Mouse (Mus musculus) embryonic facial prominence, embryonic 12.5 days (tissue): ENCODE measurements around the gene Arhgap21. TPM values are rescaled to one million over a fixed set of nuclear protein-coding genes. Genes with fewer than 3 reads are reported as not detected.

Source experiments
- ATAC-seq: fragments of 200-750 bp; cut with Nextera tagmentation; 2 replicates; pipeline ENCODE4 v1.8.0; 2017; ENCODE audit not compliant: insufficient number of reproducible peaks, insufficient read depth, low FRiP score, low TSS enrichment
- H3K27ac ChIP-seq: fragments of 300-500 bp; sonication (generic); 2 replicates; pipeline ENCODE4 v1.5.1; 2016; ENCODE audit warnings: mild to moderate bottlenecking
- H3K27me3 ChIP-seq: fragments of 300-500 bp; sonication (generic); 2 replicates; pipeline ENCODE4 v1.6.1; 2016; ENCODE audit warnings: mild to moderate bottlenecking, moderate library complexity
- H3K36me3 ChIP-seq: fragments of 300-500 bp; sonication (generic); 2 replicates; pipeline ENCODE4 v1.6.1; 2016; ENCODE audit warnings: mild to moderate bottlenecking
- H3K4me1 ChIP-seq: fragments of 300-500 bp; sonication (generic); 2 replicates; pipeline ENCODE4 v1.6.1; 2016
- H3K4me2 ChIP-seq: fragments of 300-500 bp; sonication (generic); replicated peaks from 2 replicates; pipeline ENCODE4 v1.6.1; 2016; ENCODE audit warnings: mild to moderate bottlenecking, moderate library complexity
- H3K4me3 ChIP-seq: fragments of 300-500 bp; sonication (generic); 2 replicates; pipeline ENCODE4 v1.5.1; 2016; ENCODE audit warnings: mild to moderate bottlenecking
- H3K9ac ChIP-seq: fragments of 300-500 bp; sonication (generic); 2 replicates; pipeline ENCODE4 v1.6.1; 2016; ENCODE audit warnings: mild to moderate bottlenecking, moderate library complexity
- H3K9me3 ChIP-seq: fragments of 300-500 bp; sonication (generic); 2 replicates; pipeline ENCODE4 v1.6.1; 2016; ENCODE audit warnings: mild to moderate bottlenecking, moderate library complexity
- whole genome bisulfite sequencing: fragments of 180-500 bp; shearing (Covaris S2); methylation state at CpG from one replicate; pipeline ENCODE4 v1.1.7; 2016; 5-methylcytosine and 5-hydroxymethylcytosine counted together
- polyA plus RNA-seq: library from polyadenylated mRNA; unstranded; fragments of >200 nt; fragmentation: Nextera tagmentation; extraction: Ambion mirVana; gene quantifications from 2 replicates; pipeline ENCODE4 v1.2.1, GENCODE M21; 2016

The Arhgap21 gene
- polyA plus RNA-seq, 1 experiment from 2014 or later: 15.9 TPM

DNA sequence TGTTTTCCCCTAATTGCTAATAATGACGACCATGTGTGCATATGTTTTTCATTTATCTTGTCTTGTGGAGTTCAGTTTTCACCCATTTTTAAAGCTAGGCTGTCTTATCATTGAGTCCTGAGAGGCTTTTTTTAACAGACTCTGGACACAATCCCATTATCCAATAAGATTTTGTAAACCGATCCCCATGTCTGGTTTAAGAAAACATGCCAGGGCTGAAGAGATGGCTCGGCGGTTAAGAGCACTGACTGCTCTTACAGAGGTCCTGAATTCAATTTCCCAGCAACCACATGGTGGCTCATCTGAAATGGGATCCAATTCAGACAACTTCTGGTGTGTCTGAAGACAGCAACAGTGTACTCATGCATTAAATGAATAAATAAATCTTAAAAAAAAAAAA lies 16.0 kb downstream of the Arhgap21 start:
- 27% methylated on average over 4 of the region's 4 CpGs for WGBS
- ATAC-seq: no peak
- Histone ChIP-seq H3K4me1 (no peaks in the 10 kb centered on the region), H3K27ac (no peak overlapping the region), H3K9me3 (no peaks in the 10 kb centered on the region), H3K36me3 (no peaks in the 10 kb centered on the region), H3K9ac (no peak overlapping the region), H3K4me2 (no peak overlapping the region), H3K27me3 (no peaks in the 10 kb centered on the region), H3K4me3 (no peak overlapping the region)

DNA sequence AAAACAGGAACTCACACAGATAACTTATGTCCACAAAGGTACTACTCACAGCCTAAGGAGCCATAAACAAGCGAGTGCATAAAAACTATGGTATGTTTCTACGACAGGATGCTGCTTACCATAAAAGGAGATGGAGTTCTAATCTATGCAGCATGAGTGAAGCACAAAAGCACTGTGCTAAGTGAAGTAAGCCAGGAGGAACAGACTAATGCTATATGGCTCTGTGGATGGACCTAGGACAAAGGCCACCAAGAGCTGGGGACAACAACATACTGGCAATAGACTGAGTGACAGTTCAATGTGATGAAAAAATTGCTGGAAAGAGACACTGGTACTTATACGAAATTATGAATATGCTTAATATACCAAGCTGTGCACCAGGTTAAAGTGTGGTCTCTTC lies 19.5 kb downstream of the Arhgap21 start:
- Histone ChIP-seq H3K36me3 (no peaks in the 10 kb centered on the region), H3K4me1 (no peaks in the 10 kb centered on the region), H3K27me3 (no peaks in the 10 kb centered on the region), H3K9me3 (no peaks in the 10 kb centered on the region), H3K4me2 (no peak overlapping the region), H3K9ac (no peak overlapping the region), H3K4me3 (no peak overlapping the region), H3K27ac (no peak overlapping the region)
- ATAC-seq: no peak
- 85% methylated on average over 3 of the region's 3 CpGs for WGBS

DNA sequence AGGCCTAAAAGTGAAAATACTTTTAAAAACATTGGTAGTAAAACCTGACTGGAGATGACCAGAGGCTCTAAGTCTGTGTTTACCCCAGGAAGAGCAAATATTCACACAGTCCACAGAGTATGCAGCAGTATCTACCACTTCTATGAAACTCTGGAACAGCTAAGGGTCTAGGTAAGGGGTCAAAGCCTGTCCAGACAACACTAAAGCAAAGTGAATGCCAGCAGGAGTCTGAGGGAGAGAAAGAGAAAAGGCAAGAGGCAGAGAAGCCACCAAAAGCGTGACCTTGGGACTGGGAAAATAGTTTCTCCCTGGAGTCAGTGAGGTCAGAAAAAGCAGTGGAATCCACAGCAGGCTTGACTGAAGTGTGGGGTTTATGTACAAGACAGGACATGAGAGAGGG lies 21.6 kb downstream of the Arhgap21 start:
- Histone ChIP-seq H3K4me1 (peaks cover 13% of the 10 kb centered on the region; the same call in 1 of the 2 replicates), H3K27ac (no peak overlapping the region), H3K27me3 (no peaks in the 10 kb centered on the region), H3K9ac (no peak overlapping the region), H3K9me3 (no peaks in the 10 kb centered on the region), H3K4me2 (no peak overlapping the region), H3K4me3 (no peak overlapping the region), H3K36me3 (no peaks in the 10 kb centered on the region)
- ATAC-seq: no peak
- 87% methylated on average over 1 of the region's 1 CpGs for WGBS

DNA sequence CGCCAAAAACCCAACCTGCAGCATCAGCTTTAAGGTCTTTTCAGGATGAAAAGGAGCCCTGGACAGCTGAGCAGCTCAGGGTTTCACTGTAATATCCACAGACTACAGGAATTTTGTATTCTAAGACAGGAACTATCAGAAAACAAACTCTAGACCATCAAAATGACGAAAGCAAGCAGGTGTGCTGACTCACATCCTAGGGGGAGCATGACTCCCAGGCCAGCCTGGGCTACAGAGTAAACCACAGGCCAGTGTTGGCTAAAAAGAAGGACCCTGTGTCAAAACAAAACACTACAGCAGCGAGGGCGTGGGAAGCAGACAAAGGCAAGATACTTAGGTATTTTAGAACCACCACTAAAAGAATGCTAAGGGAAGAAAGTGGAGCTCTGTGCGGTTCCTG lies 23.1 kb downstream of the Arhgap21 start:
- no peak overlapping the region for H3K4me2 ChIP-seq
- no peak overlapping the region for H3K9ac ChIP-seq
- no peaks in the 10 kb centered on the region for H3K9me3 ChIP-seq
- no peaks in the 10 kb centered on the region for H3K27me3 ChIP-seq
- no peak overlapping the region for H3K4me3 ChIP-seq
- peaks cover 24% of the 10 kb centered on the region; the same call in 1 of the 2 replicates for H3K4me1 ChIP-seq
- H3K36me3 ChIP-seq: no peaks in the 10 kb centered on the region
- no peak for ATAC-seq
- WGBS: 91% methylated on average over 5 of the region's 5 CpGs
- no peak overlapping the region for H3K27ac ChIP-seq

DNA sequence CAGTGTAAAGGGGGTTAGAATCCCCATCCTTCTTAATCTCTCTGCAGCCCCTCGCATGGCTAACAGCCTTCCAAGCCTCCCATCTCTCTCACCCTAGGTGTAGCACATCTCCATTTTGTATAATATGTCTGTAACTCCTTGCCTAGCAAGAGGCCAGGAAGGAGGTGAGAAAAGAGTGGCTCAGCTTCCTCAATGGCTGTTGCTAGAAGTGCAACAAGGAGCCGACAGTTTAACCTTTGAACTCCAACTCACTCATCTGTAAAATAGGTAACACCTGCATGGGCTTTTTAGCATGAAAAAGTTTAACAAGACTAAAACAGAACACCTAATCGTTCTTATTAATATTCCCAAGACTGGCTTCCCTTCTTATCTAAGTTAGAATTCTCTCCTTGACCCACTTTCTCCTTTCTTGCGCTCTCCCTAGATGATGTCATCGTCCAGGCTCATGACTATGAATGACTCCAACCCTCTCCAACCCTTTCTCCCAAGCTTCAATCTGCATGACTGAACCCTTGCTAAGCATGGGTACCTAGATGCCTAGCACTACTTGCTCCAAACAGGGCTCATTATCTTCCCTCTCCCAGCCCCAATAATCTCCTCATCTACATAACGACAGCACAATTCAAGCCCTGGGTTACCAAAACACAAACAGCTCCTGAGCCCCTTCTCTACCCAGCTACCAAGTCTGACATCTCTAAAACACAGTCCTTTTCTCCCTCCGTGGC lies 24.8 kb downstream of the Arhgap21 start:
- WGBS: 25% methylated on average over 7 of the region's 7 CpGs
- Histone ChIP-seq H3K4me3 (no peak overlapping the region), H3K27ac (no peak overlapping the region), H3K9ac (no peak overlapping the region), H3K36me3 (no peaks in the 10 kb centered on the region), H3K4me1 (peaks cover 28% of the 10 kb centered on the region), H3K9me3 (no peaks in the 10 kb centered on the region), H3K27me3 (no peaks in the 10 kb centered on the region), H3K4me2 (no peak overlapping the region)
- ATAC-seq: no peak

DNA sequence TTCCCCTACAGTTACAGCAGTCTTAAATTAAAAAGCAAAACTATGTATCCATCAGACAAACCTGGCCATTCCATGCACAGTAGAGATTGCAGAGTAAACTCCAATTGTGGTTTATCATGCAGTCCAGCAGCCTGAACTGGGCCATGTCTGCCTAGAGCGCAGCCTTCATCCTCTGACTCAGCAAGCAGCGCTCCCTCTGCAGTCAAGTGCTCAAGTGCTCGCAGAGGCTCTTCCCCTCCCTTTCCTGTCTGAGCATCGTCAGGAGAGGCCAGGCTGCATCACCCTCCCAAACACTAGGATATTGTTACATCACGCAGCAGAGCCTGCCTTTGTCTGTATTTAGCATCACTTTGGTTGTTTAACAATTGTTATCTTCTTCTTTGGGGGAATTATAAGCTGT lies 25.5 kb downstream of the Arhgap21 start:
- Histone ChIP-seq H3K36me3 (no peaks in the 10 kb centered on the region), H3K27ac (no peak overlapping the region), H3K4me3 (no peak overlapping the region), H3K9ac (no peak overlapping the region), H3K9me3 (no peaks in the 10 kb centered on the region), H3K27me3 (no peaks in the 10 kb centered on the region), H3K4me2 (no peak overlapping the region), H3K4me1 (peaks cover 28% of the 10 kb centered on the region)
- 6% methylated on average over 5 of the region's 5 CpGs for WGBS
- ATAC-seq: no peak

DNA sequence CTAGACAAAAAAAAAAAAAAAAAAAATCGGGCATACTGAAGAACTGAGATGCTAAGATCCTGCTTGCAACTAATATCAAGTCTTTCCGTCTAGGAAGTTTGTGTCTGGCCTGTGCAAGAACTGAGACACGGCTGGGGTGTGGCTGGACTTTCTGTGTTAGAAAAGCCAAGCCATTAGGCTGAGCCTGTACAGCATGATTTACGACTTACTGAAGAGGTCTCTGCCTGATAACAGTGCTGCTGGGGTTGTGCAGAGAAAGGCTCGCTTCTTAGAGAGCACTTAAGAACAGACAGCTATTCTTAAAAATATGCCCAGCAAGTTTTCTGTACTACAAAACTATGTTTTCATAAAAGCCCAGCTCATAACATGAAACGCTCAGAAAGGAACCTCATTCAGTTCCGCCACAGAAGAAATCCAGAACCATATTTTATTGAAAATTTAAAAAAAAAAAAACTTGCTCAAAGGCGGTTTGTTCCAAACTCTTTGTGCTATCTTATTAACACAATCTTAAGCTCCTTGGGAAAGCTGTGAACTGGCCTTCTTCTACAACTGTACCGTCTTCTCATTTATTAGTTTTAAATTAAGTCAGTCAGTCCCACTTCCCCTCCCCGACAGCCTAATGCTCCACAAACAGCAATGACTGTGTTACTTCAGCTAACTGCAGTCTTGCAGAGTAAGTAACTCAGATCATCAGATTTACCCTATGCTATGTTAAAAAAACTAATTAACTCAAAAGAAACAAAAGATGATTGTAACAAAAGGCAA lies 26.1 kb downstream of the Arhgap21 start:
- Histone ChIP-seq H3K9ac (no peak overlapping the region), H3K36me3 (no peaks in the 10 kb centered on the region), H3K9me3 (no peaks in the 10 kb centered on the region), H3K27ac (no peak overlapping the region), H3K4me1 (peaks cover 28% of the 10 kb centered on the region), H3K27me3 (no peaks in the 10 kb centered on the region), H3K4me3 (no peak overlapping the region), H3K4me2 (no peak overlapping the region)
- WGBS: 52% methylated on average over 10 of the region's 10 CpGs
- ATAC-seq: no peak

DNA sequence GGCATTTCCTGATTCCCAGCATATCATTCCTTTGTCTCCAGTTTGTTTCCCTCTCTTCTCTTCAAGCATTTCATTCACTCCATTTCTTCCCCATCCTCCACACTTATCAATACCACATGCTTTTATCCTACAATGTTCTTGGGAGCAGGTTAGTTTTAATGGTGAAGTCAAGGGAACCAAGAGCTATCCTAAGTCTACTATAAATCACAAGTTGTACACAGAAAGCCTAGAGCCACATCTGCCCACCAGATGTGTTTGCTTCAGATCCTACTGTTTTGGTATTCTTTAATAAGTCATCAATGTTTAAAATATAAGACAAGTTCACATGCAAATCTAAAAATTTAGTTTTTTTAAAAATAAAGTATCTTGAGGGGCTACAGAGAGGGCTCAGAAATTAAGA lies 27.6 kb downstream of the Arhgap21 start:
- Histone ChIP-seq H3K27me3 (no peaks in the 10 kb centered on the region), H3K4me3 (no peak overlapping the region), H3K9me3 (no peaks in the 10 kb centered on the region), H3K27ac (no peak overlapping the region), H3K9ac (no peak overlapping the region), H3K36me3 (no peaks in the 10 kb centered on the region), H3K4me2 (no peak overlapping the region), H3K4me1 (peaks cover 28% of the 10 kb centered on the region)
- ATAC-seq: no peak

DNA sequence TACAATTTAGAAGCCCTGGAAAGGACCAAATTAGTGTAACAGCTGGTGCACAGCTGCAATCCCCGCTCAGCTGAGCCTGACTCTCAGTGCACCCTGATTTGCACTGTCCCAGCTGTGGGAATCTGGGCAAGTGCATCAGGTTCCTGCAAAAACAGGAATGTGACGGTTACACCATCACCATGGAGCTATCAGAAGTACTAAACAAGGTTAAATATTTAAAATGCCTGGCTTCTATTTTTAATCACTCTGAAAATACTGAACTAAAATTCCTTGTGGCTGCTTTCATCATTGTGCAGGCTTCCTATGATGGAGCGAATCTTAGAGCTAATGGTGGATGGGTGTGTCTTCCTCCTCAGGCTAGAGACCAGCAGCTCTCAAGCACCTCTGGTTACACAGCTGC lies 29.3 kb downstream of the Arhgap21 start:
- 78% methylated on average over 3 of the region's 3 CpGs for WGBS
- no peaks in the 10 kb centered on the region for H3K27me3 ChIP-seq
- no peak overlapping the region for H3K4me3 ChIP-seq
- no peak overlapping the region for H3K27ac ChIP-seq
- H3K9me3 ChIP-seq: no peaks in the 10 kb centered on the region
- no peak overlapping the region for H3K4me2 ChIP-seq
- H3K4me1 ChIP-seq: peaks cover 28% of the 10 kb centered on the region
- H3K36me3 ChIP-seq: no peaks in the 10 kb centered on the region
- H3K9ac ChIP-seq: no peak overlapping the region
- no peak for ATAC-seq

DNA sequence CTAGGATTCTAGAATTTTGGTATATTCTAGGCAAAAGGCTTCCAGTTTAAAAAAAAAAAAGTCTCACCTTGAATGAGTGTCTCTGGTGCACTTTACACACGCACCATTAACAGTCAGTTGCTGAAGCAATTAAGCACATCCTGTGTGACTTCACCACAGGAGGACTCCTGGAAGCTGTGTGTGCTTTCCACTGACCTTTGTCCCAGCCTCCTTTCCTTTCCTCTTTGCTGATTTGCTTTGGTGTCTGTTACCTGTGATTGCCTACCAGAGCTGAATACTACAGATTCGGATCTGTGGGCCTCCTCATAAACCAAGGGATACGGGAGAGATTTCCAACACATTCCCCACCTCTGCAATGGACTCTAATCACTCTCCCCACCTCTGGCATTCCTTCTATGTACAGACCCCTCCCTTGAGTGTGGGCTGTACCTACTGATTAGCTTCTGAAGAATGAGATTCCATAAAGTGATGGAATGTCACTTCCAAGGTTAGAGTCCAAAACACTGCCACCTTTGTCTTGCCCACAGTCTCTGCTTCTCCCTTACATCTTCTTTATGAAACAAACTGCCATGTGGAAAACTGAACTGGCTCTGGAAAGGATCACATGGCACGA lies 32.0 kb downstream of the Arhgap21 start:
- H3K4me1 ChIP-seq: peaks cover 12% of the 10 kb centered on the region
- no peak for ATAC-seq
- H3K36me3 ChIP-seq: no peaks in the 10 kb centered on the region
- no peaks in the 10 kb centered on the region for H3K9me3 ChIP-seq
- no peak overlapping the region for H3K4me3 ChIP-seq
- WGBS: 58% methylated on average over 4 of the region's 4 CpGs
- no peak overlapping the region for H3K9ac ChIP-seq
- H3K4me2 ChIP-seq: no peak overlapping the region
- no peak overlapping the region for H3K27ac ChIP-seq
- no peaks in the 10 kb centered on the region for H3K27me3 ChIP-seq

DNA sequence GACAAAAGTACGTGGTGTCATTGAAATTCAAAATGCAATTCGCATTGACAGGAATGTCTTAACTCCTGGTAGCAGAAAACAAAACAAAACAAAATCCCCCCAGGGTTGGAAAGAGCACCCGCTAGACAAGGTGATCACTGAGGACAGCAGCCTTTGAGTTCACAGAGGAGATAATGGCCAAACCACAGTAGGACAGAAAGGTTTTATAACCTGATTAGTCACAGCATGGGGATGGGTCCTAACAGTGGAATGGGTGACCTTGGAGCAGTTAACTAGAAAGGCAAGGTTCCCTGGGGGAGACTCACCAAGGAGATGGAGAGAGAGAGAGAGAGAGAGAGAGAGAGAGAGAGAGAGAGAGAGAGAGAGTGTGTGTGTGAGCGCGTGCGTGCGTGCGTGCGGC lies 34.3 kb downstream of the Arhgap21 start:
- Histone ChIP-seq H3K27ac (no peak overlapping the region), H3K4me2 (no peak overlapping the region), H3K27me3 (no peaks in the 10 kb centered on the region), H3K4me1 (no peaks in the 10 kb centered on the region), H3K9me3 (no peaks in the 10 kb centered on the region), H3K9ac (no peak overlapping the region), H3K36me3 (no peaks in the 10 kb centered on the region), H3K4me3 (no peak overlapping the region)
- 57% methylated on average over 9 of the region's 9 CpGs for WGBS
- no peak for ATAC-seq

DNA sequence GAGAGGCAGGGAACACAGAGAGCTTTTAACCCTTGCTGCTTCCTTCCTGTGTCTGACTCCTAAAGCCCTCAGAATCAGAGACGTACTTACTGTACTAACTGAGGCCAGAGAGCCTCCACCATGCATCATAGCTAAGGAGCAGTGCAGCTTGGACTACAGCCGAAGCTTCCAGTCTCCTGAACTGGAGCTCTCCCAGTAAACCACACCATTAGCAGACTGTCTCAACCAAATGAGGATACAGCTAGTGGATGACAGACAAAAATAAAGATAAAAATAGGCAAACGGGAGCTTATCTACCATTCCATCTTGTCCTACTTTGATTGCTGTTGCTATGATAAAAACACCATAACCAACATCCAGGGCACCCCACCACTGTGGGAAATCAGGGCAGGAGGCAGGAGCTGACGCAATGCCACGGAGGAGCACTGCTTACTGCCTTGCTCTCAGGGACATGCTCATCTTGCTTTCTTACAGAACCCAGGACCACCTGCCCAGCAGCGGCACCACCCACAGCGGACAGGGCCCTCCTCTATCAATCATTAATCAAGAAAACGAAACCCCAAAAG lies 35.9 kb downstream of the Arhgap21 start:
- no peak overlapping the region for H3K27ac ChIP-seq
- no peak overlapping the region for H3K4me3 ChIP-seq
- H3K4me2 ChIP-seq: no peak overlapping the region
- WGBS: 88% methylated on average over 8 of the region's 8 CpGs
- no peaks in the 10 kb centered on the region for H3K4me1 ChIP-seq
- no peaks in the 10 kb centered on the region for H3K9me3 ChIP-seq
- H3K9ac ChIP-seq: no peak overlapping the region
- ATAC-seq: no peak
- H3K27me3 ChIP-seq: no peaks in the 10 kb centered on the region
- H3K36me3 ChIP-seq: no peaks in the 10 kb centered on the region
